Comparison of ENCODE assay signal across 16 mouse cellular contexts in the genomic region with DNA sequence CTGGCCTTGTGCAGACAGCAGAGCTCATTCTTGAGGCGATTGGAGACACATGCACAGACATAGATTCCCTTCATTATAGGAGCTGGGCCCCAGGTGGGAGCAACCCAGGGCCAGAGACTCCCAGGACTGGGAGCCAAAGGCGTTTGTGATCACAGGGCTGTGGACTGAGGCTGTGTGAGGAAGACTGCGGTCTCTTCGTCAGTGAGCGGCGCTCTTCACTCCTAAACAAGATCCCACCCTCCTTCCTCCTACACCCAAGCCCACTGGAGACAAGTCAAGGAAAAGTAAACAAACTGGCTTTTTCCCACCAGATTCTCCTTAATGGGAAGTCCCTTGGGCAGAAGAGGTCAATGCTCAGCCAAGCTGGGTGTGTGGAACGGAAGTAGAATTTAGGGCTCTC.
DNase-seq lines count a peak whose midpoint lies in the region; ATAC-seq and TF ChIP-seq lines count a peak whose summit lies in the region.
"Had no signal": no experiment of that assay in that cellular context is flagged by ENCODE, and none has a peak within 500 bp of the region (broad histone marks: within the 10 kb centered on the region; RNA-seq: fewer than 3 reads in every experiment).

No protein-coding gene starts in this region.

- no peak for TF ChIP-seq CTCF in heart, adult 2 months (IDR thresholded peaks at IDR 0.05)

- H3K36me3 ChIP-seq in heart, adult 2 months (ENCODE audit: control insufficient read depth, insufficient read depth, low read length), result no peaks in the 10 kb centered on the region
- no peaks in the 10 kb centered on the region for H3K36me3 ChIP-seq in lung, embryonic 15.5 days
- H3K36me3 ChIP-seq: embryonic facial prominence, embryonic 12.5 days; forebrain, embryonic 15.5 days; heart, embryonic 10.5 days; hindbrain, embryonic 15.5 days had no signal

- no peak overlapping the region for H3K27ac ChIP-seq in heart, adult 2 months
- H3K27ac ChIP-seq in lung, embryonic 15.5 days, result no peak overlapping the region
- H3K27ac ChIP-seq in brown adipose tissue, adult 24 weeks (replicated peaks; ENCODE audit: low read depth, low read length), result peak overlapping the region; percentile 24
- H3K27ac ChIP-seq: embryonic facial prominence, embryonic 12.5 days; forebrain, embryonic 15.5 days; heart, embryonic 10.5 days; hindbrain, embryonic 15.5 days had no signal

- 0 out of 2 replicates have a peak, but pooled peaks have one; percentile 57 for ATAC-seq in lung, embryonic 15.5 days (ENCODE audit: borderline replicate concordance, extremely low read depth, low FRiP score, low TSS enrichment)
- ATAC-seq: forebrain, embryonic 15.5 days had no signal

- H3K9me3 ChIP-seq in lung, embryonic 15.5 days, result no peaks in the 10 kb centered on the region
- H3K9me3 ChIP-seq: embryonic facial prominence, embryonic 12.5 days; forebrain, embryonic 15.5 days; heart, embryonic 10.5 days; hindbrain, embryonic 15.5 days had no signal

- DNase-seq in heart, adult 9 months (ENCODE audit: low spot score in 2 of 2), result peak; percentile 1 to 15
- no peak for DNase-seq in heart, adult 2 months
- no peak for DNase-seq in lung, adult 18-20 months
- DNase-seq in lung, postnatal 25 days (ENCODE audit: low spot score), result peak; percentile 25
- no peak for DNase-seq in gastrocnemius, postnatal 4 days (ENCODE audit: low spot score in 2 of 2)
- DNase-seq: adrenal gland, postnatal 10 days; cerebellum, adult 11-12 months; cerebellum, adult 9-10 months; cerebellum, postnatal 25 days; heart, postnatal 10 days had no signal

- no peak overlapping the region for H3K4me3 ChIP-seq in heart, adult 2 months
- H3K4me3 ChIP-seq in lung, embryonic 15.5 days, result no peak overlapping the region
- H3K4me3 ChIP-seq in brown adipose tissue, adult 24 weeks (ENCODE audit: insufficient read depth, low read depth, low read length), result no peak overlapping the region
- H3K4me3 ChIP-seq: embryonic facial prominence, embryonic 12.5 days; forebrain, embryonic 15.5 days; heart, embryonic 10.5 days; hindbrain, embryonic 15.5 days had no signal

- H3K4me2 ChIP-seq in lung, embryonic 15.5 days, result no peak overlapping the region
- H3K4me2 ChIP-seq: embryonic facial prominence, embryonic 12.5 days; forebrain, embryonic 15.5 days; hindbrain, embryonic 15.5 days had no signal

- no peak for TF ChIP-seq POLR2A in heart, adult 2 months (IDR thresholded peaks at IDR 0.05; ENCODE audit: insufficient read depth, low read depth, low read length)

- no peaks in the 10 kb centered on the region for H3K79me2 ChIP-seq in heart, adult 2 months (replicated peaks; ENCODE audit: control insufficient read depth, insufficient read depth, low read length)

- H3K4me1 ChIP-seq in heart, adult 2 months (ENCODE audit: control insufficient read depth, insufficient read depth, low read length), result no peaks in the 10 kb centered on the region
- peaks cover 14% of the 10 kb centered on the region for H3K4me1 ChIP-seq in lung, embryonic 15.5 days
- no peaks in the 10 kb centered on the region for H3K4me1 ChIP-seq in brown adipose tissue, adult 24 weeks (ENCODE audit: control insufficient read depth, insufficient read depth, insufficient read length, low read length)

- 77% methylated on average over 7 of the region's 7 CpGs for WGBS in heart, adult 2 months
- 65% methylated on average over 7 of the region's 7 CpGs for WGBS in lung, embryonic 15.5 days

- intact Hi-C loops in heart, adult 2 months (cut with DNase I), result no loop called here

- no peak overlapping the region for H3K9ac ChIP-seq in heart, adult 2 months (ENCODE audit: low read depth, low read length)
- H3K9ac ChIP-seq in lung, embryonic 15.5 days, result no peak overlapping the region
- H3K9ac ChIP-seq: embryonic facial prominence, embryonic 12.5 days; forebrain, embryonic 15.5 days; hindbrain, embryonic 15.5 days had no signal

- H3K27me3 ChIP-seq in heart, adult 2 months (ENCODE audit: control insufficient read depth, insufficient read depth, low read length), result peaks cover 4% of the 10 kb centered on the region
- peaks cover 15% of the 10 kb centered on the region for H3K27me3 ChIP-seq in lung, embryonic 15.5 days
- H3K27me3 ChIP-seq: forebrain, embryonic 15.5 days; hindbrain, embryonic 15.5 days had no signal

- TF ChIP-seq EP300 in heart, adult 2 months (IDR thresholded peaks at IDR 0.05; ENCODE audit: insufficient read depth, low read depth, low read length), result no peak

Comparison
In these comparisons a context has a peak if more than half of its experiments do, and no peak if none do; other contexts are left out.
1. DNase-seq: peak in heart, adult 9 months (2 of 2) and lung, postnatal 25 days (single experiment); none in heart, adult 2 months (0 of 2), lung, adult 18-20 months (0 of 2) and gastrocnemius, postnatal 4 days (0 of 2).